Mouse (Mus musculus) natural killer cell, adult 2 months (primary cell): ENCODE results near the gene H2-K1.

Experiments
- DNase-seq, 2 experiments: peaks; one replicate each; pipeline ENCODE4 v3.0.0; 2022; ENCODE audit warnings: low spot score in 2 of 2

Gene H2-K1

GRCm38 (mm10) chr17:34000150-34000537 is at the start of gene H2-K1:
TSS of gene H2-K1 (minus strand) at chr17:34000347.
- peak; percentile 98 to 99 for DNase-seq

- DNase-seq, result peak; percentile 51 to 55
Observed at GRCm38 (mm10) chr17:34047404-34048050, 47.4 kb upstream of the H2-K1 start.

- DNase-seq, result no peak
Observed at GRCm38 (mm10) chr17:34045941-34046340, 45.8 kb upstream of the H2-K1 start.

- DNase-seq, result no peak
Observed at GRCm38 (mm10) chr17:34039562-34040450, 39.7 kb upstream of the H2-K1 start.

- DNase-seq, result no peak
Observed at GRCm38 (mm10) chr17:34038878-34039561, 38.9 kb upstream of the H2-K1 start, which contains the start of gene Col11a2. TSS of gene Col11a2 (plus strand) at chr17:34039437.

- DNase-seq, result no peak
Observed at GRCm38 (mm10) chr17:34038440-34038839, 38.3 kb upstream of the H2-K1 start.

- DNase-seq, result no peak
Observed at GRCm38 (mm10) chr17:34037241-34037640, 37.1 kb upstream of the H2-K1 start.

GRCm38 (mm10) chr17:34036647-34037046 is 36.5 kb upstream of the H2-K1 start:
- no peak for DNase-seq

- no peak for DNase-seq
Observed at GRCm38 (mm10) chr17:34035517-34035916, 35.4 kb upstream of the H2-K1 start.

- peak; percentile 73 to 84 for DNase-seq
Observed at GRCm38 (mm10) chr17:34034064-34034463, 33.9 kb upstream of the H2-K1 start.

GRCm38 (mm10) chr17:34033441-34033840 is 33.3 kb upstream of the H2-K1 start:
- DNase-seq, result no peak

GRCm38 (mm10) chr17:34032806-34033205 is 32.7 kb upstream of the H2-K1 start:
- DNase-seq, result no peak

- peak; percentile 66 to 70 for DNase-seq
Observed at GRCm38 (mm10) chr17:34032174-34032632, 32.1 kb upstream of the H2-K1 start.

GRCm38 (mm10) chr17:34031465-34032173 is 31.5 kb upstream of the H2-K1 start, which contains the start of the genes Slc39a7 and Rxrb:
TSS of gene Slc39a7 (minus strand) at chr17:34031682.
TSS of gene Rxrb (plus strand) at chr17:34031812.
- peak; percentile 98 to 99 for DNase-seq

GRCm38 (mm10) chr17:34030861-34031326 is 30.7 kb upstream of the H2-K1 start:
- no peak for DNase-seq

- DNase-seq, result no peak
Observed at GRCm38 (mm10) chr17:34029890-34030595, 29.9 kb upstream of the H2-K1 start.

- no peak for DNase-seq
Observed at GRCm38 (mm10) chr17:34029150-34029889, 29.2 kb upstream of the H2-K1 start.

- DNase-seq, result no peak
Observed at GRCm38 (mm10) chr17:34028501-34029149, 28.5 kb upstream of the H2-K1 start.

GRCm38 (mm10) chr17:34027656-34028223 is 27.6 kb upstream of the H2-K1 start, which contains the start of gene H2-Ke6:
TSS of gene H2-Ke6 (minus strand) at chr17:34028060.
- peak; percentile 82 to 89 for DNase-seq
